Mouse (Mus musculus): Measurements from ENCODE around the gene Pnpo.
A peak's percentile ranks its signal among the peaks of the same experiment; 100 is the strongest.

GRCm38 (mm10) chr11:96916044-96916884, 27.5 kb downstream of the Pnpo start, which contains the start of gene Cdk5rap3:
- TF ChIP-seq CTCF (IDR thresholded peaks at IDR 0.05; ENCODE audit: low read depth, low read length) (peak; percentile 90), POLR2A (IDR thresholded peaks at IDR 0.05; ENCODE audit: extremely low read depth, insufficient read depth, low read length) (0 out of 2 replicates have a peak, but pooled peaks have one; percentile 60)

Measured in liver, adult 2 months (tissue).